Mouse (Mus musculus) CD4-positive, CD25-positive, alpha-beta regulatory T cell, adult 4 months (primary cell): ENCODE results near the gene Ino80d. TPM values are rescaled to one million over a fixed set of nuclear protein-coding genes. Genes with fewer than 3 reads are reported as not detected.
A peak's percentile ranks its signal among the peaks of the same experiment; 100 is the strongest.

ENCODE experiments used
- ATAC-seq: one replicate; pipeline ENCODE4 v1.8.0; 2017
- polyA plus RNA-seq, 2 experiments: library from polyadenylated mRNA; unstranded; fragments of 100-300 nt; shearing (Covaris generic); gene quantifications; one replicate each; pipeline ENCODE4 v1.2.1; 2017

Ino80d gene
- polyA plus RNA-seq, 2 experiments from 2014 or later = 23.8 to 36.8 TPM

- peak; percentile 77 for ATAC-seq
These were observed 129.9 kb downstream of the Ino80d start for GRCm38 (mm10) chr1:62984566-62984965.

- ATAC-seq = no peak
These were observed 137.7 kb downstream of the Ino80d start for GRCm38 (mm10) chr1:62976742-62977141.

- no peak for ATAC-seq
These were observed 147.6 kb downstream of the Ino80d start for GRCm38 (mm10) chr1:62966885-62967284.

- no peak for ATAC-seq
These were observed 150.2 kb downstream of the Ino80d start for GRCm38 (mm10) chr1:62964291-62964690.

- no peak for ATAC-seq
These were observed 157.4 kb downstream of the Ino80d start for GRCm38 (mm10) chr1:62956942-62957645.

GRCm38 (mm10) chr1:62956526-62956925 is 157.9 kb downstream of the Ino80d start:
- ATAC-seq = no peak

GRCm38 (mm10) chr1:62955340-62955739 is 159.1 kb downstream of the Ino80d start:
- ATAC-seq = no peak

GRCm38 (mm10) chr1:62953036-62953435 is 161.4 kb downstream of the Ino80d start:
- ATAC-seq = no peak

GRCm38 (mm10) chr1:62952319-62952718 is 162.1 kb downstream of the Ino80d start:
- no peak for ATAC-seq

GRCm38 (mm10) chr1:62951067-62951809 is 163.2 kb downstream of the Ino80d start:
- no peak for ATAC-seq

GRCm38 (mm10) chr1:62950526-62950925 is 163.9 kb downstream of the Ino80d start:
- ATAC-seq = no peak

- no peak for ATAC-seq
These were observed 166.7 kb downstream of the Ino80d start for GRCm38 (mm10) chr1:62947807-62948206.

GRCm38 (mm10) chr1:62946987-62947386 is 167.5 kb downstream of the Ino80d start:
- ATAC-seq = no peak

- no peak for ATAC-seq
These were observed 179.6 kb downstream of the Ino80d start for GRCm38 (mm10) chr1:62934752-62935329.

- ATAC-seq = no peak
These were observed 180.4 kb downstream of the Ino80d start for GRCm38 (mm10) chr1:62934100-62934513.

- no peak for ATAC-seq
These were observed 181.0 kb downstream of the Ino80d start for GRCm38 (mm10) chr1:62933288-62934099.

GRCm38 (mm10) chr1:62929477-62929876 is 185.0 kb downstream of the Ino80d start:
- peak; percentile 51 for ATAC-seq

GRCm38 (mm10) chr1:62919219-62919618 is 195.2 kb downstream of the Ino80d start:
- no peak for ATAC-seq

- ATAC-seq = no peak
These were observed 197.9 kb downstream of the Ino80d start for GRCm38 (mm10) chr1:62916609-62917008.

GRCm38 (mm10) chr1:62914495-62914894 is 200.0 kb downstream of the Ino80d start:
- no peak for ATAC-seq

GRCm38 (mm10) chr1:62911426-62911825 is 203.0 kb downstream of the Ino80d start:
- no peak for ATAC-seq

- ATAC-seq = no peak
These were observed 205.3 kb downstream of the Ino80d start for GRCm38 (mm10) chr1:62909126-62909525.

- ATAC-seq = no peak
These were observed 206.0 kb downstream of the Ino80d start for GRCm38 (mm10) chr1:62908508-62908907.
